Mouse (Mus musculus) layer of hippocampus, postnatal 10 days (tissue): Measurements from ENCODE around the gene Hnrnpa3. TPM values are rescaled to one million over a fixed set of nuclear protein-coding genes. Genes with fewer than 3 reads are reported as not detected.

ENCODE experiments used
- DNase-seq, 2 experiments: peaks; one replicate each; pipeline ENCODE4 v3.0.0; 2021; ENCODE audit warnings: low spot score in 2 of 2
- microRNA-seq, 2 experiments: library from miRNA; unstranded; fragments of <30 nt; microRNA quantifications; one replicate each; pipeline ENCODE4 v1.2.0; 2021
- total RNA-seq, 2 experiments: library from RNA; stranded (reverse); gene quantifications; 2 replicates each; pipeline ENCODE4 v1.2.3; 2021

Hnrnpa3 gene
- total RNA-seq, 2 experiments from 2014 or later = 380 to 423 TPM

DNA sequence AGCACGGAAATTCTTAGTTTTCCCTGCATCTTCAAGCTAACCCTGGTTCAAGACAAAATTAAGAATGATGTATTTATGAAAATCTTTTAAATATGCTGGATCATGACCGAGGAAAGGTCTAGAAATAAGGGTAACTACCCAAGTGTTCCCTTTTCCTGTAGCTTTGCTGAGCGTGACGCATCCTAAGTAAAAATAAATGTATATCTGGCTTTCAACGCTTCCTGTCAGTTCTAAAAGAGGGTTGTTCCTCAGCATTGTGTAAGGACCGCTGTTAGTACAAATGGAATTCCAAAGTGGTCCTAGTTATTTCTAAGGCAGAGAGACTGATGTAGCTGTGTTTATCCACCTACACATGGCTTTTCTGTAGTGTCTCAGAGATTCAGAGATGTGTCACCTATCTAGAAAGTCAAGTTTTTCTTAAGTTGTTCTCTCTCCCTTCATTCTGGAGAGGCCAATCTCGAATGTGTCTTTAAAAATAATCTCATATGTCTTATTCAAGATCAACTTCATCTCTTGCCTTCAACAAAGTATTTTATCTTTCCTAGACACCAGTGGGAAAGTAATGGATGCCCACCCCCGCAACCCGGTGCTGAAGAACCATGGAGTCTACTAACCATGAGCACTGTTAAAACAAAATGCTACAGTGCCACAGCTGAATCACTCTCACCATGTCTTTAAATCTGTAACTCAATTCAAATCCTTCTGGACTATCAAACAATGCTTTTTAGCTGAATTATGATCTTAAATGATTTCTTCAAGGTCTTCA is 42.9 kb downstream of the Hnrnpa3 start:
- DNase-seq = no peak

DNA sequence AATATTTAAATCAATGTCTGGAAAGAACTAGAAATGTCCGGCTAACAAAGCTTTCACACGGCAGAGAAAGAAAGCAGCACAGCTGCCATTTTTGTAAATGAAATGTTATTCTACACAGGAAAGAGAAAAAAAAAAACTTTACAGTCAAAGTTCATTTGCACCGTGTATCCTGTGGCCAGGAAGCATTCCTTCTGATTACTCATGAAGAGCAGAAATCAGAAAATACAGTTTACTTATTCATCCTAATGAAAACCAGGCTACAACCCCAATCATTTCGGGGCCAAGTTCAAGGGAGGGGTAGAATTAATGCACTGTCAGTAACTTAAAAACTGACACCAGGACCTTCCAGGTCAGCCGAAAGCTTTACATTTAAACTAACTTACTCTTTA is 43.5 kb downstream of the Hnrnpa3 start:
- no peak for DNase-seq

DNA sequence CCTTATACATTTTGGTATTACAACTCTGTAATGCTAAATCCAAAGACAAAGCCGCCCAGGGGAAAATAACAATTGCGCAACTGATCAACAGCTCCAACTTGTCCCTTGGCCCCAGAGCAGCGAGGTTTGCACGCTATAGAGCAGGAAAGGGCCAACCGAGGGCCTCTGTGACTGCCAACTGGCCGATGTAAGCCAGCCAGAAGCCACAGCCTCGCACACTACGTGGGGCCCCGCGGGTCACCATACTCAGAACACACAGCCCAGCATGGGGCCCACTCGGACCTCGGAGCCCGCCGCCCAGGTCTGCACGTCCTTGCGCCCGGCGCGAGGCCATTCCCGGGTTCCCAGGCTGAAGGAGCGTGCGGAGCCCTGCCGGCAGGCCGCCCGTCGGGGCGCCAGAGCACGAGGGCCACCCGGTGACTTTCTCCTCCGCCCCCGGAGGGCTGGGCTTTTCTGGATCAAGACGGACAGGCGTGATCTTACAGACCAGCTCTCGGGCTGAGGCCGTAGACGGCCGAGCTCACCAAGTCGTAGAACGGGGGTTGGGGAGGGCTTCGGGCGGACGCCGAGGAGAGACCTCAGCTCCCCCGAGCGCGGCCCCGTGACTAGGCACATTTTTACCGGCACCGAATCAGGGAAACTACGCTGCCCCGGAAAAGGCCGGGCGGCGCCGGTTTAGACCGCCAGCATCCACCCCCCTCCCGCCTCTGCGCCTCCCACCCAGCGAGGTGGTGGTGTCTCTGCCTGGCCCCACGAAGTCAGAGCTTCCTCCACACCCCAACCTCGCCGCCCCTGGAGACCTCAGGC is 44.5 kb downstream of the Hnrnpa3 start:
- DNase-seq = peak; percentile 75 to 79

DNA sequence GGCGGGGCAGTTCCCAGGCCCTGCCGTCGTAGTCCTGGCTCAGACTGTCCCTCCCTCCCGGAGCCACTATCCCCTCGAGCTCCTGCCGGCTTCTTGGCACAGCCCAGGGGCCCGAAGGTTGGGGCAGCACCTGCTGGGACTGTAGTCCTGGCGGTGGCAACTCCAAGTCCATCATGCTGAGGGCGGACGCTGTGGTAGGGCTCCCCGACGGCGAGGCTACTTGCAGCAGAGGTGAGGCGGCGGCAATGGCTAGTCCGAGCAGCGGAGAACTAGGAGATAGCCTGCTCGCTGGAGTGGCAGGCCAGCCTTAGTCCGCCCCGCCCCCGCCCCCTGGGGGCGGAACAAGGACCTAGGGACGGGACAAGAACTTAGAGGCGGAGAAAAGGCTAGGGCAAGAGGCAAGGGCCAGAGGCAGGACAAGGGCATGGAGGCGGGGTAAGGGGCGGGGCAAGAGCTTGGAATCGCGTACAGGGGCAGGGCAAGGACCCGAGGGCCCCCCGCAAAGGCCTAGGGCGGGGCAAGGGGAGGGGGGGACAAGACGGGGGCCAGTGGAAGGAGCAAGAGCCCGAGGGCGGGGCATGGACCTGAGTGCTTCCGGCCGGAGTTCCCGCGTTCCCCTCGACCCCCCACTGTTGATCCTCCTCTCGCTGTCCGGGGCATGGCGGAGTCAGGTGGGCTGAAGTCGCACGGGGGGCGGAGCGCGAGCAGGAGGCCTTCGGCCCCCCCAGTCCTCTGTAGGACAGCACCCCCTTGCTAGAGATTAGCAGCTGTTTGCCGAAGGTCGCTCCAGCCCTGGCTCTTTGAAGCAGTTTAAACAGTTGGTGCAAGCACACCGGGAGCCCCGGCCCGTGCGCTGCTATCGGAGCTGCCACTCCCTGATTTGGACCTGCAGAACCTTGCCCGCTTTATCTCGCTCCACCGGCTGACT is 45.4 kb downstream of the Hnrnpa3 start, which contains the start of gene Nfe2l2:
Gene Nfe2l2, minus strand, starts transcription at position 408 of the 928 bp plus-strand sequence.
- DNase-seq = peak; percentile 79 to 83

DNA sequence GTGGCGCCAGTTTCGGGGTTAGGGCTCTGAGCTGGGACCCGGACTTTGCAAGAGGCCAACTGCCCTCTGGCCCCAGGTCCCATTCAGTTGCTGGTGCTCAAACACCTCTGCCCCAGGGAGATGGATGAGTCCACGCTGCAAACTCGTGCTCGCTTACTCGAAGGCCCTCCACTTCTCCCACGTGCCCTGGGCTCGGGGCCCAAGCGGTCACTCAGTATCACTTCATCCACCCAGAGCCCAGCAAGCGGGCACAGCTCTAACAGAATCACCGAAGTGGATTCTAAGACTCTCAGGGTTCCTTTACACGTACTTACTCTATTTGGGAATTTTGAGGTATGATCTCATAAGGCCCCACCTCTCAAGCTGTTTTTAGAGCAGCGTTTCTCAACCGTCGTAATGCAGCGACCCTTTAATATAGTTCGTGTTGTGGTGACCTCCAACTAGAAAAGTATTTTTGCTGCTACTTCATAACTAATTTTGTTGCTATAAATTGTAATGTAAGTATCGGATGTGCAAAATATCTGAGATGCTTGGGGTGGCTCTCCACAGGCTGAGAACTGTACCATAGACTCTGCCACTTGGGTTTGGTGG is 46.2 kb downstream of the Hnrnpa3 start:
- peak in 1 of 2 experiments; percentile 36 for DNase-seq

DNA sequence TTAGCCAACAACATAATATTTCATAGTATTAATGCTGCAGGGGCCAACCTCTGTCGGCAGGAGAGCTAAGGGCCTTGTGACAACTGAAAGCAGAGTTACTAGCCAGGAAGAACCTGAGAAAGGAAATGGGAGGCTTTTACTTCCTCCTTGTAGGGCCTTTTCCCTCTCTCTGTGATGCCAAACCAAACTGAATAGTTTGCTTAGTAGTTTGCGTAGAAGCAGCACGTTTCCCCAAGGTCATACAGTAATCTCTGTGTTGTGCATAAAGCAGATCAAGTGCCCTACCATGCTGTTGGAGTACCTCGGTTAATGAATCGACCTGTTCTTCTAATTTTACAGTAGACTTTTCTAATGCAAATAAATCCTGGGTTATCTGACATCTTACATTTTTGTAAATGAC is 47.4 kb downstream of the Hnrnpa3 start:
- DNase-seq = no peak

DNA sequence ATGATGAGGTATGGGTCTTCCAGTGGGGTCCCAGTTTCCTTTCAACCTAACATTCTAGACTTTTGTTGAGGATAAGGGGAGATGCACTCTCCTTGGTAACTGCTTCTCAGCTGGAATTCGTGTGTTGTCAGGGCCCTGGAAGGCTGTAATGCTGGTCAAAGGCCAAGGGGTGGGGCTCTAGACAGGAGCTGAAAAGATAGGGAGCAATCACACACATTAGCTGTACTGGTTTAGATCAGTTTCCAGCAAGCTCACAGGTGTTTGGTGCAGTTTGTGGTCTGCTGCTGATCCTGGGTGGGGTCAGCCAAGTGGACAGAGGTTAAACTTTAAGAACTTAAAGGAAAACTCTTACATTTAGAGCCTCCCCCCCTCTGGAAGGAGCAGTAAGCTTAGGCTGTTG is 48.4 kb downstream of the Hnrnpa3 start:
- DNase-seq = no peak

DNA sequence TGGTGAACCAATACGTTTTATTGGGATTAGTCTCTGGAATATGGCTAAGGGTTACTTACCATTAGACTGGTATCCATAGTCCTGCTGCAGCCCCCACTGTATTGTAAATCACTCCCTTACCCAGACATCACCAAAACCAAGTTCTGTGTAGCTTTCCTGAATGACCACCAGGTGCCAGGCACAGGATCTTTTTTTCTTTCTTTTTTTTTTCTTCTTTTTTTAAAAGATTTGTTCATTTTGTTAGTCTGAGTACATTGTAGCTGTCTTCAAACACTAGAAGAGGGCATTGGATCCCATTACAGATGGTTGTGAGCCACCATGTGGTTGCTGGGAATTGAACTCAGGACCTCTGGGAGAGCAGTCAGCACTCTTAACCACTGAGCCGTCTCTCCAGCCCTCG is 54.0 kb downstream of the Hnrnpa3 start:
- no peak for DNase-seq

DNA sequence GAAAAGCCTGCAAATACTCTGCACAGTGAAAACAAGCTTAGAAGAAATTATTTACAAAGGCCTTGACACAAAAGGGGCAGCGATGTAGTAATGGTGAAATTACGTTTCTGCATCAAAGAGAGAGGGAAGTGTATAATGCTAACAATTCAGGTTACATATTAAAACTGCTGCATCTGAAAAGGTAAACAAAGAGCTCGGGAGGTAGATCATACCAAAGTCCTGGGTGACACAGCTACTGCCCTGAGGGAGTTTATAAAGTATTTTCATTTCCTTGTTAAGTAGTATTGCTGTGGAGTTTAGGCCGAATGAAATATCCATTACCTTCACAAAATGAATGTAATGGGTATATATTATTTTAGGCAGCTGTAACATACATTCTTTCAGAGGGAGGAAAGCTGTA is 55.7 kb downstream of the Hnrnpa3 start:
- no peak for DNase-seq

DNA sequence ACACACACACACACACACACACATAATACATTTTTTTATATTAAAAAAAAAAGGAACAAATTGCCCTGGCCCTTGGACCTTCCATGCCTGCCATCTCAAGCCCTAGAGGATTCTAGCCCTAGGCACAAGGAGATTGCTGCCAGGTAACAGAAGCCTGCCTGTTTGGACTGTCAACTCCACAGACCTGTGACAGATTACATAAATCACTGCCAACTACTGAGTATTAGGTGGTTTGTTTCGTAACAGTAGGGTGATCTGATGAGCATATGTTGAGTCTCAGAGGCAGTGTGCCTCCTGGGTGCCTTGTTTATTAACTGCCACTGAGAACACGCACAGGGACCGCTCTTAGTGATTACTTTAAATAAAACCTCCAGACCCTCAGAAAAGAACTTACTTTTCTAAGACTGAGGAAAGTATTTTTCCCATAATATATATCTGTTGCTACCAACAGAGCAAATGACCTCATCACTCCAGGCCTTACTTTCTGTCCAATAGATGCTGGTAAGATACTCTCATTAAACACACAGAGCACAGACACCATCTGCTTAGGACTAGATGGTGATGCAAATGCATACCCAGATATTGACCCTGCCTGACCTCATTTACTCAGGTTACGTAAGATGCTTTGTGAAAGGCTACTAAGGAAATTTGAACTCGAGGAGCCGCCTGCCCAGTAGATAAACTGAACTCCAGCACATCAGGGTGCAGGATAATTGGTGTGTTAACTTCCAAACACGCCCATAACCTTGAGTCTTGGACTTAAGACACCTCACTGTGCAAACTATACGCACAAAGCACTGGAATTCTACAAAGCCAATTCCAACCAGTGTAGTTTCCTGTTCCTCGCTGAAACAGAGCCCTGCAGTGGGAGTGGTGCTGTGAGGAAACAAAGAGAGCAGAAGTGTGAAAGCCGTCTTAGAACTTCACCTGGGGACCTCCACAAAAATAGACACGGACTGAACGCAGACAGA is 57.3 kb downstream of the Hnrnpa3 start:
- no peak for DNase-seq

Small RNAs within 50 kb of the gene (microRNA-seq; reads per million reads assigned to microRNA genes)
- 0 reads per million in 2 experiments for gene Gm24574

Other genes with a start within 250 kb of the Hnrnpa3 start
- gene Nfe2l2, start 45.4 kb downstream of the Hnrnpa3 start, total RNA-seq = 10 to 100 TPM in 1 of 2 experiments, 1 to 10 TPM in 1; 9.9 to 10.4 TPM
- gene Agps, start 172.9 kb downstream of the Hnrnpa3 start, total RNA-seq = 10 to 100 TPM; 58.4 to 58.7 TPM